Mouse (Mus musculus) 3134 (cell line): ENCODE data around the gene Foxa1.

ENCODE experiments used
- DNase-seq: peaks from one replicate; pipeline ENCODE4 v3.0.0-alpha.2; 2011; ENCODE audit warnings: low spot score; ENCODE audit not compliant: insufficient read length; ENCODE audit errors: extremely low read depth

Foxa1 gene

GRCm38 (mm10) chr12:57541931-57542745, 4.6 kb downstream of the Foxa1 start:
- no peak for DNase-seq

GRCm38 (mm10) chr12:57541118-57541517, 5.6 kb downstream of the Foxa1 start:
- no peak for DNase-seq

- DNase-seq: no peak
These were observed 7.1 kb downstream of the Foxa1 start for GRCm38 (mm10) chr12:57539551-57539985.

GRCm38 (mm10) chr12:57538588-57539550, 7.8 kb downstream of the Foxa1 start:
- no peak for DNase-seq

GRCm38 (mm10) chr12:57537791-57538587, 8.7 kb downstream of the Foxa1 start:
- no peak for DNase-seq

DNA sequence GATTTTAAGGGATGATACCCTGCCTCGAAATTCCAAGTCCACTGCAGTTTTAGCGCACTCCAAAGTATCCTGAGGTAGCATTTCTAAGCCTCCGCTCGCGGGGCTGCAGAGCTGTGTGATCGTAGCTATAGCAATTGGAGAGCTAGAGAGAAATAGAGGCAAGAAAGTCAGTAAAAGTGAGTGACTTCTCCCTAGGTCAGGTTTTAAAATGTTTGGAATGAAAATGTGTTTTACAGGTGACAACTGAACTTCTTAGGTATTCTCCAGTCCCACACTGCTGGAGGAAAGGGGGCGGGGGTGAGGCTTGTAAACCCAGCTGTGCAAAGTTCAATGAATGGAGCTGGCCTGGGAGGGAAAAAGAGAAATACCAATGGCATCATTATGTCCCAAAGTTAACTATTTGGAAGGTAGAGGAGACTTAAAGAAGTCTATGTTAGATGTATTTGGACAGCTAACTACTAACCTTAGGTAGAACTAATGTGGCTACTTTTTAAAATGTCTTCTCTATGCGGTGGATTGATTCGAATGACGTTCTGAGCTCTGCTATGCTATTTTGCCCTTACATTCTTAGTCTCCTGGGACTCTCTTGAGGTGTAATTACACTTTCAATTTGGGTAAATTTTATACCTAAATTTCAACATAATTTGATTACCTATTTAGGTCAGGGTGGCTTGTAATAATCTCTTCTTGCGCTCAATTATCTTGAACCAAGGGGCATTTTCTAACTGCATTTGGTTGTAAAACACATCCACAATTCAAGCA, 9.6 kb downstream of the Foxa1 start:
- no peak for DNase-seq

DNA sequence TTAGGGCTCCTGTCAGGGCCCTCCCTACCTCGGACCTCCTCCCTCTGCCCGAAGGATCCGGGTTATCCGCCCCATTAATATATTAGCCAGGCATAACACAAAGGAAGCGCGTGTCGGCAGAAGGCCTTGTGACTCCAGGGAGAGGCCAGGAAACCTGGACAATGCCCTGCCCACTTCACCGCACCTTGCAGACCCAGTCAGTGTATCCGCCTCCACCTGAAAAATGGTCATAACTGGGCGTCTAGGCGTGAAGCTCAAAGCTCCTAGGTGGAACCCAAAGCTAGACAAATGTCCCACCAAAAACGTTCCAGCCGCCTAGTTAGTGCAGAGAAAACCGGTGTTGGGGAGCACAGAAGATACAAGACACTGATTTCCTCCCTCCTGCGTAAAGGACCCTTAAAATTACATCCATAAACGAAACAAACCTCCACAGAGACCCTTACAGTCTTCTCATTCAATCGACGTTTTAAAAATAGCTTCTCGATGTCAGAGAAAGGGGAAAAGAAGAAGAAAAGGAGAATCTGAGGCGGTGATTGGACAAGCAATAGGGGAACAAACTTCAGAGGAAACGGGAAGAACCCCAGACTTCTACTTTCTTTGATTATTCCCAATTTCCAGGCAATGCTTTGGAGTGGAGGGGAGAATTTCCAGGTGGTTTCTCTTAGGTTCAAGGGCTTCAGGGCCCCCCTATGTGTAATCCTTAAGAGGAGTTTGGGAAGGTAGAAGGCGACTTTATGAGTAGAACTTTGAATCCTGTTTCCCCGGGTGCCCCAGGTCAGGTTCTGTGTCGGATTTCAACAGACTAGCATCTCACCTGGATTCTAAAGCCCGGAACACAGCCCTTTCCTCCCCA, 10.4 kb downstream of the Foxa1 start:
- no peak for DNase-seq

DNA sequence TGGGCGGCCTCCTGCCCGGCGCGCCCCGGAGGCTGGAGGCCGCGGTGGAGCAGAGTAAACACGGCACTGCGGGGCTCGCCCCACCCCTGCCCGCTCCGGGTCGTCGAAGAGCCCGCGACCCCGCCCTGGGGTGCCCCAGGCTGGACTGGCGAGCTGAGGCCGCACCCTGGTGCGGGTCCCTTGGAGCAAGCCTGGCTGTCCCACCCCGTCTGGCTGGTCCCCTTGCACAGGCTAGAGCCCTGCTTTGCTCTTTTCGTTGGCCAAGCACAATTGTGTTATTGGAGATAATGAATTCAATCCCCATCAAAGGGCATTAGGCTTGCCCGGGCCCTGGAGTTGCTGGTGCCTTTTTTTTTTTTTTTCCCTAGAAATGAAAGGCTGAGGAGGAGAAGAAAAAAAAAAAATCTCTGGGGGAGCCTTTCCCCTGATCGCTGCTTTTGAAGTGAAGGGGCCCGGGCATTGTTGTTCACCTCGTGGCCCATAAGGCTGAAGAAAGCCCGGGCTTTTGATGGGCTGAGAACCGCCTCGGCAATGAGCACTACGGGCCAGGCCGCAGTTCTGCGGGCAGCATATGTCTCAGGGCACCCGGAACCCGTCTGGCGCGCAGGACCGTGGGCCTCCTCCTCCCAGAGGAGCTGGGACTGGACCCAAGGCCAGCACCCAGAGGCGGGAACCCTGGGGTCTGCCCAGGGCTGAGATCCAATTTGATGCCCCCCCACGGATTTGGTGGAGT, 11.7 kb downstream of the Foxa1 start:
- DNase-seq: no peak

- DNase-seq: no peak
These were observed 12.2 kb downstream of the Foxa1 start for GRCm38 (mm10) chr12:57534517-57534878.

GRCm38 (mm10) chr12:57530474-57530873, 16.2 kb downstream of the Foxa1 start:
- no peak for DNase-seq

- no peak for DNase-seq
These were observed 18.4 kb downstream of the Foxa1 start for GRCm38 (mm10) chr12:57528335-57528734.

- DNase-seq: no peak
These were observed 30.9 kb downstream of the Foxa1 start for GRCm38 (mm10) chr12:57515702-57516377.

DNA sequence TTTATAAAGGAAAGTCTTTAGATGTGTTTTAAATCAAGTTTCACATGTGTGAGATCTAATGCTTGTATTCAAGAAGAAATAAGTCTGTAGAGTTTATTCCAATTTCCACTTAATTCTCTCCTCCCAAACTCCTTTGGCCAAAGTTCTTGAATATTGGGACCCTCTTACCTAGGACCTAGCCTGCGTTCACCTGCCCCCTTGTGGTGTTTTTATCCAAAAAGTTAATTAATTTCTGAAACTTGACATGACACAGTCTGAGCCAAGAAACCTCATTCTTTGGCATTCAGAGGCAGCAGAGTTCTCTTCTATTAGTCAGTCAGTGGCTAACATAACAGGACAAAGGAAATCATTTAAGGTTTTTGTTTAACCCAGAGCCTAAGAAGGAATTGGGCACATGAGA, 32.2 kb downstream of the Foxa1 start:
- no peak for DNase-seq

DNA sequence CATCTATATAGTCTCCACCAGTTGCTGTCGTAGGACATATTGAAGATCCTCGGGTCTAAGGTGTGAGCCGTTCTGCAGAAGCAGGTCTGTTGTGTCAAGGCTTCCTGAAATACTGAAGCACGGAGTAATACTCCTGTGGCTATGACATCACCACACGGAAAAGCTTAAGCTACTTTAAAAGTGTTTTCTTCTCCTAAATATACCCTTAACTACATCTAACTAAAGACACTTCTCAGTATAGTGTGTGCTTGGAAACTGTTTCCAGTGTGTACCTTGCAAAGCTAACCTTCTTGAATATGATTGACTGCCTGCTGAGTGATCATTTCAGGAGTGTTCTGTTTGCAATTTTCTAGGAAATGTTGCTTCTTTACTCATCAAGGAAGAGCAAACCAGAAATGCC, 35.2 kb downstream of the Foxa1 start:
- DNase-seq: no peak

DNA sequence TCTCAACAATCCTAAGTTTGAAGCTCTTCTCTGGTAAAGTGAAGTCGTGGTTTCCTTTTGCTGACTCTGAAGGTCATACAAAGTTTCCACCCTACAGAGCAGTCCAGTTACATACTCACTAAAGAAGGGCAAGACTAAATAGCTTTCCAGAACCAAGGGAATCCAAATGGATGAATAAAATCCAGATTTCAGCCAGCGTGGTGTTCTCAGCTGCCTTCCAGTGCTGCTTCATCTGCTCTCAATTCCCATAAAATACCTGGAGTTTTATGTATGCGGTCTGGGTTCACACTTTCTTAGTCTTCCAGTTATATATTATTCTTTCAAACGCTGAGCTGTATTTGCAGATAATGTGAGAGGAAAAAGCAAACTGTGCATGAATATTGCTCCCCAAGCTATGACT, 35.6 kb downstream of the Foxa1 start:
- DNase-seq: no peak

DNA sequence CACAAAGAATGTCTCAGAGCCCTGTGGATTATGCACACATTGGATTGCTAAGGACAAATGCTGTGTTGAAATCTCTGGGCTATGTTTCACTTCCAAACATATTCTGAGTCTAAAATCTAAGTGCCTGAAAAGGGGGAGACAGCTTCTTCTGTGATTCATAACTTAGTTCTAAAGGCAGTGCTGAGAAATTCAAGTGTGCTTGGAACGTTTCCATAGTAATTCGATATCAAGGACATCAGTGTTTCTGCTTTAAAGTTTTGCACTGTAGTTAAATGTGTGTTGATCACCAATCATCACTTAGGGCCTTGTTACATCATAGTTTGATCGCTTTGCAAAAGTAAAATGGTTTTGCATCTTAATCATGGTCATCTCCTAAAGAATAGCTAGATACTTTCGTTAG, 37.0 kb downstream of the Foxa1 start:
- DNase-seq: no peak

DNA sequence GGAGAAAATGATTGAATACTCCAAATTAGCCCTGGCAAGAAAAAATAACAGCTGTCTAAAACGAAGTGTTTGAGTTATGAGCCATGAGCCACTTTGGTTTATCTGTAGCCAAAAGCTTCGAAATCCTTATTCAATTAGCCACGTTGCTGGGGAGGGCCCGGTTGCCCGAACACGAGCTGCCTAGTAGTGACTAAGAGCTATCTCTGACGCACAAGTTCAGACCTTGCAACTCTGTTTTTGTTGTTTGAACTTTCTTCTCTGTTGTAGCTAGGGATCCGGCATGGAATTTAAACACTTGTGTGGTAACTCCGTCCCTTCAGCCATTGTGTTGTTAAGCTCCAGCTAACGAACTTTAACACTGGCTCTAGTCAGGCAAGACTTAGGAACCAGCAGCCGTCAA, 37.8 kb downstream of the Foxa1 start:
- no peak for DNase-seq

GRCm38 (mm10) chr12:57505329-57505728, 41.4 kb downstream of the Foxa1 start:
- DNase-seq: no peak
